Mouse (Mus musculus): ENCODE data around the gene Mthfd2l.

The Mthfd2l gene

DNA sequence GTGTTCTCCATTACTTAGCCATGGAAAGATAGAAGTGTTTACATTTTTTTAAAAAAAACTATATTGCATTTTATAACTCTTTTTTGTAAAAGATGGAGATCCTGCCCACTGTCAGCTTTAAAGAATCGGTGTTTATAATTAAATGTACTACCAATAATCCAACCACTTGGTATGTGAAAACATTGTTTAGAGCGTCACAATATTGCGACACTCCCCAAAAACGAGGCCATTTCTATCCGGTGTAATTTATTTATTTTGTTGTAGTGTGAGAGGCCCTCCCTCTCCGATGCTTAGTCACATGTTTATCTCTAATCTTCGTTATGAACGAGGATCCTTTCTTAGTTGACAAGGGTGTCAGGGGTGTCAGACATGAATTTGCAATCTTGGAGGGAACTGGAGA lies 117.5 kb downstream of the Mthfd2l start:
- DNase-seq (ENCODE audit: low spot score in 2 of 2), result no peak
